Mouse (Mus musculus): ENCODE results near the gene Tenm4. TPM values are rescaled to one million over a fixed set of nuclear protein-coding genes. Genes with fewer than 3 reads are reported as not detected.

Gene Tenm4
- polyA plus RNA-seq, 2 experiments = 0.11 to 0.28 TPM

- H3K36me3 ChIP-seq (replicated peaks; ENCODE audit: control insufficient read depth, insufficient read depth, low read depth) = no peaks in the 10 kb centered on the region
- DNase-seq (ENCODE audit: low read depth in 3 of 3, low spot score in 3 of 3) (no peak), ATAC-seq (ENCODE audit: insufficient read depth) (no peak)
- 56% methylated on average over 6 of the region's 6 CpGs for WGBS (ENCODE audit: insufficient replicate concordance)
- no peaks in the 10 kb centered on the region for H3K27me3 ChIP-seq (ENCODE audit: control insufficient read depth, insufficient read depth, low read length)
- H3K4me2 ChIP-seq (ENCODE audit: low read depth) = no peak overlapping the region
- TF ChIP-seq CTCF (IDR thresholded peaks at IDR 0.05; ENCODE audit: low read depth) = no peak
- no peak for TF ChIP-seq EP300 (IDR thresholded peaks at IDR 0.05; ENCODE audit: low read depth)
- no peaks in the 10 kb centered on the region for H3K9me3 ChIP-seq (ENCODE audit: control insufficient read depth, low read length)
- no peak overlapping the region for H3K27ac ChIP-seq
- H3K4me1 ChIP-seq (replicated peaks; ENCODE audit: control insufficient read depth in 2 of 2, insufficient read depth in 2 of 2, low read length in 1 of 2) = no peaks in the 10 kb centered on the region
- H3K4me3 ChIP-seq (ENCODE audit: insufficient read depth in 1 of 2, low read depth in 2 of 2, low read length in 2 of 2) = no peak overlapping the region
- no peak overlapping the region for H3K9ac ChIP-seq (replicated peaks)
These were observed 171.9 kb downstream of the Tenm4 start for GRCm38 (mm10) chr7:96342996-96343395.

DNA sequence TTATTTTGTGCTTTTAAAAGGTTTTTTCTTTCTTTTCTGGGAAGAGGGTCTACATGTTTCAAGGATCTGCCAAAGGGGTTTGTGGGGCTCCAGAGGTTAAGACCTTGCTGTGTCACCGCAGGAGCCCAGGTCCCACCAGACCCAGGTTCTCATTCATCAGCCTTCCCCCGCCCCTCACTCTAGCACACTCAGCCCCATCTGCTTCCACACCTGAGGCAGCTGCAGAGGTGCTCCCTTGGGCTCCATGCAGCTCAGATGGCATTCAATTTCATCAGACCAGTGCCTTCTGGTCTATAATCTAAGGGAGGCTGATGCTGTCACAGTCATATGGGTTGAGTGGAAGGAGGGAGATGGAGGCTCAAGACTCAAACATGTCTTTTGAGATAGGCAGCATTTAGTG, 172.6 kb downstream of the Tenm4 start:
- ATAC-seq (ENCODE audit: insufficient read depth) (no peak), DNase-seq (ENCODE audit: low read depth in 3 of 3, low spot score in 3 of 3) (no peak)
- TF ChIP-seq EP300 (IDR thresholded peaks at IDR 0.05; ENCODE audit: low read depth) (no peak), CTCF (IDR thresholded peaks at IDR 0.05; ENCODE audit: low read depth) (no peak)
- H3K27ac ChIP-seq = no peak overlapping the region
- no peaks in the 10 kb centered on the region for H3K4me1 ChIP-seq (replicated peaks; ENCODE audit: control insufficient read depth in 2 of 2, insufficient read depth in 2 of 2, low read length in 1 of 2)
- H3K36me3 ChIP-seq (replicated peaks; ENCODE audit: control insufficient read depth, insufficient read depth, low read depth) = no peaks in the 10 kb centered on the region
- WGBS (ENCODE audit: insufficient replicate concordance) = 60% methylated on average over 2 of the region's 2 CpGs
- no peak overlapping the region for H3K4me2 ChIP-seq (ENCODE audit: low read depth)
- no peak overlapping the region for H3K4me3 ChIP-seq (ENCODE audit: insufficient read depth in 1 of 2, low read depth in 2 of 2, low read length in 2 of 2)
- no peaks in the 10 kb centered on the region for H3K9me3 ChIP-seq (ENCODE audit: control insufficient read depth, low read length)
- H3K27me3 ChIP-seq (ENCODE audit: control insufficient read depth, insufficient read depth, low read length) = no peaks in the 10 kb centered on the region
- no peak overlapping the region for H3K9ac ChIP-seq (replicated peaks)

GRCm38 (mm10) chr7:96352671-96353070, 181.6 kb downstream of the Tenm4 start:
- no peak for DNase-seq (ENCODE audit: low read depth in 3 of 3, low spot score in 3 of 3)
- Histone ChIP-seq H3K27ac (no peak overlapping the region), H3K9me3 (ENCODE audit: control insufficient read depth, low read length) (no peaks in the 10 kb centered on the region), H3K36me3 (replicated peaks; ENCODE audit: control insufficient read depth, insufficient read depth, low read depth) (no peaks in the 10 kb centered on the region), H3K27me3 (ENCODE audit: control insufficient read depth, insufficient read depth, low read length) (no peaks in the 10 kb centered on the region), H3K4me1 (replicated peaks; ENCODE audit: control insufficient read depth in 2 of 2, insufficient read depth in 2 of 2, low read length in 1 of 2) (no peaks in the 10 kb centered on the region), H3K9ac (replicated peaks) (no peak overlapping the region), H3K4me3 (ENCODE audit: insufficient read depth in 1 of 2, low read depth in 2 of 2, low read length in 2 of 2) (no peak overlapping the region), H3K4me2 (ENCODE audit: low read depth) (no peak overlapping the region)
- no peak for ATAC-seq (ENCODE audit: insufficient read depth)
- no peak for TF ChIP-seq EP300 (IDR thresholded peaks at IDR 0.05; ENCODE audit: low read depth)
- WGBS (ENCODE audit: insufficient replicate concordance) = 50% methylated on average over 8 of the region's 8 CpGs

GRCm38 (mm10) chr7:96356285-96356811, 185.3 kb downstream of the Tenm4 start:
- Histone ChIP-seq H3K36me3 (replicated peaks; ENCODE audit: control insufficient read depth, insufficient read depth, low read depth) (no peaks in the 10 kb centered on the region), H3K9me3 (ENCODE audit: control insufficient read depth, low read length) (no peaks in the 10 kb centered on the region), H3K9ac (replicated peaks) (no peak overlapping the region), H3K4me1 (replicated peaks; ENCODE audit: control insufficient read depth in 2 of 2, insufficient read depth in 2 of 2, low read length in 1 of 2) (no peaks in the 10 kb centered on the region), H3K27me3 (ENCODE audit: control insufficient read depth, insufficient read depth, low read length) (no peaks in the 10 kb centered on the region), H3K27ac (no peak overlapping the region), H3K4me2 (ENCODE audit: low read depth) (no peak overlapping the region), H3K4me3 (ENCODE audit: insufficient read depth in 1 of 2, low read depth in 2 of 2, low read length in 2 of 2) (no peak overlapping the region)
- DNase-seq (ENCODE audit: low read depth in 3 of 3, low spot score in 3 of 3) = no peak
- WGBS (ENCODE audit: insufficient replicate concordance) = 55% methylated on average over 3 of the region's 3 CpGs
- ATAC-seq (ENCODE audit: insufficient read depth) = no peak
- TF ChIP-seq EP300 (IDR thresholded peaks at IDR 0.05; ENCODE audit: low read depth) = no peak
- no peak for TF ChIP-seq CTCF (IDR thresholded peaks at IDR 0.05; ENCODE audit: low read depth)

DNA sequence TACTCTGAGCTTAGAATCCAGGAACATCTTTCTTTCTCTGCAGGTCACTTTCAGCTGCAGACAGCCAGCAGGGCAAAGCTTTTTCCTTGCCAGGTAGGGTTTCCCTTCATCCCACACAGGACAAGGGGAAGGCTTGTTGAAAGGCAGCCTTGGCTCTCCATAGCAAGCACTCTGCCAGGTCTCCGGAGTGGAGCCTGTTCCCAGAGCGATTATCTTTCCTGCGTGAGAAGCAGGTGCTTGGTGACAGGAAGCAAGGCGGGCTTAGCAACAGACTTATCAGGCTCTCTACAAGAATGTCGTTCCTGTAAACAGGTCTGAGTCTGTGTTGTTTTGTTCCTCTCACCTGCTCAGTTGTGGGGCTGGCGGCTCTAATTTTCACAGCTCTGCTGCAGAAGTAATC, 186.5 kb downstream of the Tenm4 start:
- H3K4me1 ChIP-seq (replicated peaks; ENCODE audit: control insufficient read depth in 2 of 2, insufficient read depth in 2 of 2, low read length in 1 of 2) = no peaks in the 10 kb centered on the region
- H3K27ac ChIP-seq = no peak overlapping the region
- TF ChIP-seq EP300 (IDR thresholded peaks at IDR 0.05; ENCODE audit: low read depth) (no peak), CTCF (IDR thresholded peaks at IDR 0.05; ENCODE audit: low read depth) (no peak)
- no peak overlapping the region for H3K9ac ChIP-seq (replicated peaks)
- no peaks in the 10 kb centered on the region for H3K27me3 ChIP-seq (ENCODE audit: control insufficient read depth, insufficient read depth, low read length)
- no peaks in the 10 kb centered on the region for H3K9me3 ChIP-seq (ENCODE audit: control insufficient read depth, low read length)
- WGBS (ENCODE audit: insufficient replicate concordance) = 11% methylated on average over 6 of the region's 6 CpGs
- DNase-seq (ENCODE audit: low read depth in 3 of 3, low spot score in 3 of 3) (no peak), ATAC-seq (ENCODE audit: insufficient read depth) (no peak)
- H3K4me2 ChIP-seq (ENCODE audit: low read depth) = no peak overlapping the region
- H3K36me3 ChIP-seq (replicated peaks; ENCODE audit: control insufficient read depth, insufficient read depth, low read depth) = no peaks in the 10 kb centered on the region
- no peak overlapping the region for H3K4me3 ChIP-seq (ENCODE audit: insufficient read depth in 1 of 2, low read depth in 2 of 2, low read length in 2 of 2)

Measured in liver, embryonic 14.5 days (tissue).